Mouse (Mus musculus): ENCODE results near the gene Arhgap21.

Arhgap21 gene

GRCm38 (mm10) chr2:20966176-20967100, 2.2 kb downstream of the Arhgap21 start:
- DNase-seq, result peak in 1 of 2 experiments; percentile 14

DNA sequence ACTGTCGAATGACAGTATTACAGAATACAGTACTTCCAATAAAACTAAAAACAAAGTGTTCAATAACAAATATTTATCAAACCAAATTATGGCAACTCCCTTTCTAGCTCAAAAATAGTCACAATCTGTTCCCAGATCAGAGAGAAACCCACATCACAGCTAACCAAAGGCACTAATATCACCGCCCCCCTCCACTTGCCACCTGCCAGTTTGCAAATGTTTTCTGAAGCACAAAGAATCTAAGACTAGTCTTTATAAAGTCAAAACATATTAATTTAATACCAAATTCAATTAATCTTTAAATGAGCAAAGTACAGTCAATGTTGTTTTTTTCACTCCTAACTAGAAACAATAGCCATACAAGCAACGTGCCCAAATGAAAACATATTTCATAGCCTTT, 3.3 kb downstream of the Arhgap21 start:
- DNase-seq, result no peak

- no peak for DNase-seq
These were observed 4.2 kb downstream of the Arhgap21 start for GRCm38 (mm10) chr2:20964461-20964860.

DNA sequence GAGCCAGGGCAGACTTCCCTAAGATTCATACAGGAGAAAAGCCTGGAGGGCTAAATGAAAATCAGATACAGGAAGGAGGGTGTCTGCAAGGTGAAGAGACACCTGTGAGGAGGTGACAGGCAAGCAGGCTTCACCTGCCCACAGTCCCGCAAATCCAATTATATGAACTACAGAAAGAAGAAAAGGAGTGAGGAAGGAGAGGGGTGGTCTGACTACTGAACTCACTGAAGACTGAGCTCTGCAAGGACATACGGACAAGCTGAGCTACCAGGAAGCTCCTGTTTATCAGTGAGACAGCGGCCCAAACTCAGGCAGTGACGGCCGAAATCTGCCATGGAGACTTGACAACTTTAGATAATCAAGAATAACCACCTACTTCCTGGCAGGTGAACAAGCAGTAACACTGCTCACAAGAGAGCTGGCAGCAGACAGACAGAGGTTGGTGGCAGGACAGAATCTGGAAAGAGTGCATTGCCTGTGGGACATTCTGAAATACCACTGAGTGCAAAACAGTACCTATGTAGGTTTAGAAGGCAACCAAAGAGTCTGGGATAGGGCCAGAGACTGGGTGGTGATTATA, 5.4 kb downstream of the Arhgap21 start:
- no peak for DNase-seq

DNA sequence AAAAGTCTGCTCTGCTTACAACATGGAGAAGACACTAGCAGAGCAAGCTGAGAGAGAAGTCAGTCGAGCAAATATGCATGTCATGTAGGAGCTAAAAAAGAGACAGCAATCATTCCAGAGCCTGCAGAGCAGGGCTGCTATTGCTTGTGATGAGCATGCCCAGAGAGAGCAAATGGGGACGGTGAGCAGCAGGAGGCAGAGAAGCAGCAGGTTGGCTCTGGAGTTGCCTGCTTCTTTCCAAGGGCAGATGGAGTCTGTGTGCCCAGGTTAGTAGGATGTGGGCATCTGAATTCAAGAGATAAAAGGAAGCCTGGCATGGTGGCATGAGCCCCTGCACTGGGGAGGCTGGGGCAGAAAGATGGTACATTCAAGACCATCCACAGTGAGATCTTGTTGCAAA, 6.4 kb downstream of the Arhgap21 start:
- no peak for DNase-seq

DNA sequence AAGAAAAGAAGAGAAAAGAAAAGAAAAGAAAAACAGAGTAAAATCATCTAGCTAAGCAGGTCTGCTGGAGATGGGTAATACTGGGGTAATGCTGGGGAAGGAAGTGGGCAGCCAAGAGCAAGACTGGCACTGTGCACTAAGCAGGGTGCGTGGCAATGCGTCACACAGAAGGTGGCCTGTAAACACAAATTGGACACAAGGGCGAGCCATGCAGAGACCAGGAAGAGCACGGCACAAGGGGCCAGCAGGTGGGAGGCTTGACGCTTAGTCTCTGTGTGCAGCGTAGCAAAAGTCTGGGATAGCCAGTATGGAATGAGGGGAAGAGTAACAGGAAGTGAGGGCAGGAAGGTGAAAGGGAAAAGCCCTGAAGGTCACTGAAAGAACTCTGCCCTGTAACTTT, 6.9 kb downstream of the Arhgap21 start:
- DNase-seq, result no peak

GRCm38 (mm10) chr2:20961295-20961694, 7.4 kb downstream of the Arhgap21 start:
- DNase-seq, result no peak

- no peak for DNase-seq
These were observed 8.0 kb downstream of the Arhgap21 start for GRCm38 (mm10) chr2:20960668-20961035.

GRCm38 (mm10) chr2:20959906-20960667, 8.6 kb downstream of the Arhgap21 start:
- no peak for DNase-seq

- no peak for DNase-seq
These were observed 9.6 kb downstream of the Arhgap21 start for GRCm38 (mm10) chr2:20959045-20959444.

GRCm38 (mm10) chr2:20957995-20958394, 10.7 kb downstream of the Arhgap21 start:
- DNase-seq, result no peak

DNA sequence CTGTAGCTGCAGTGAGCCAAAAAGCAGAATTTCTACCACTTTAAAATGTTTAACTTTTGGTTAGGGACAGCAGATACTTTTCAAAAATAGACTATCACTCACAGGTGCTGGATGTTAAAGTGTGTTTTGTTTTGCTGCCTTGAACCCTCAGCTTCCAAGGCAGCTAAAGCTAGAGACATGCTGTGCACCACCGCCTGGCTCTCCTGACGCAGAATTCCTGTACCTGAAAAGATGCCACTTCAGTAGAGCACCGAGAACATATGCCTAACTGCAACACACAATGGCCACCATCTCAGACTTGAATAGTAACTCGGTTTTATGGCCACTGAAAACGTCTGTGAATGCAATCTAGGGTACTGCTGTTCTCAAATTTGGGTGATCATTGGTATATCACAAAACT, 12.0 kb downstream of the Arhgap21 start:
- DNase-seq, result no peak

- DNase-seq, result no peak
These were observed 12.7 kb downstream of the Arhgap21 start for GRCm38 (mm10) chr2:20955996-20956395.

DNA sequence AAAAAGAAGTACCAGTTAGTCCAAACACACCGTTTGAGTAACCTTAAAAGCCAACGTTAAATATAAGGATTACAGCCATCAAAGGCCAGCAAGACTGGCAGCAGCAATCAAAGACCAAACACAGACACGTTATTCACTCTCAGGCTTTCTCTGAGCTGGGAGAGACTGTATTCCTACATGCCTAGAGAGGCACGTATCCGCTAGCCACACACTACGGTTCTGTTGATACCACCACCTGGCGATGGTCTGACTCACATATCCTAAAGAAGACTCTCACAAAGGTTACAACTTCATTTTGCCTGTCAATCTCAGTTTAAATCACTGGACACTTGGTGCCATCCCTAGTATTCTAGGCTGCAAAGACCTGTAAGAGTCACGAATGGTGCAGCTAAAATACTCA, 13.3 kb downstream of the Arhgap21 start:
- DNase-seq, result no peak

DNA sequence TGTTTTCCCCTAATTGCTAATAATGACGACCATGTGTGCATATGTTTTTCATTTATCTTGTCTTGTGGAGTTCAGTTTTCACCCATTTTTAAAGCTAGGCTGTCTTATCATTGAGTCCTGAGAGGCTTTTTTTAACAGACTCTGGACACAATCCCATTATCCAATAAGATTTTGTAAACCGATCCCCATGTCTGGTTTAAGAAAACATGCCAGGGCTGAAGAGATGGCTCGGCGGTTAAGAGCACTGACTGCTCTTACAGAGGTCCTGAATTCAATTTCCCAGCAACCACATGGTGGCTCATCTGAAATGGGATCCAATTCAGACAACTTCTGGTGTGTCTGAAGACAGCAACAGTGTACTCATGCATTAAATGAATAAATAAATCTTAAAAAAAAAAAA, 16.0 kb downstream of the Arhgap21 start:
- DNase-seq, result no peak

GRCm38 (mm10) chr2:20949168-20949567, 19.5 kb downstream of the Arhgap21 start:
- no peak for DNase-seq

- DNase-seq, result no peak
These were observed 21.6 kb downstream of the Arhgap21 start for GRCm38 (mm10) chr2:20947036-20947435.

DNA sequence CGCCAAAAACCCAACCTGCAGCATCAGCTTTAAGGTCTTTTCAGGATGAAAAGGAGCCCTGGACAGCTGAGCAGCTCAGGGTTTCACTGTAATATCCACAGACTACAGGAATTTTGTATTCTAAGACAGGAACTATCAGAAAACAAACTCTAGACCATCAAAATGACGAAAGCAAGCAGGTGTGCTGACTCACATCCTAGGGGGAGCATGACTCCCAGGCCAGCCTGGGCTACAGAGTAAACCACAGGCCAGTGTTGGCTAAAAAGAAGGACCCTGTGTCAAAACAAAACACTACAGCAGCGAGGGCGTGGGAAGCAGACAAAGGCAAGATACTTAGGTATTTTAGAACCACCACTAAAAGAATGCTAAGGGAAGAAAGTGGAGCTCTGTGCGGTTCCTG, 23.1 kb downstream of the Arhgap21 start:
- DNase-seq, result no peak

DNA sequence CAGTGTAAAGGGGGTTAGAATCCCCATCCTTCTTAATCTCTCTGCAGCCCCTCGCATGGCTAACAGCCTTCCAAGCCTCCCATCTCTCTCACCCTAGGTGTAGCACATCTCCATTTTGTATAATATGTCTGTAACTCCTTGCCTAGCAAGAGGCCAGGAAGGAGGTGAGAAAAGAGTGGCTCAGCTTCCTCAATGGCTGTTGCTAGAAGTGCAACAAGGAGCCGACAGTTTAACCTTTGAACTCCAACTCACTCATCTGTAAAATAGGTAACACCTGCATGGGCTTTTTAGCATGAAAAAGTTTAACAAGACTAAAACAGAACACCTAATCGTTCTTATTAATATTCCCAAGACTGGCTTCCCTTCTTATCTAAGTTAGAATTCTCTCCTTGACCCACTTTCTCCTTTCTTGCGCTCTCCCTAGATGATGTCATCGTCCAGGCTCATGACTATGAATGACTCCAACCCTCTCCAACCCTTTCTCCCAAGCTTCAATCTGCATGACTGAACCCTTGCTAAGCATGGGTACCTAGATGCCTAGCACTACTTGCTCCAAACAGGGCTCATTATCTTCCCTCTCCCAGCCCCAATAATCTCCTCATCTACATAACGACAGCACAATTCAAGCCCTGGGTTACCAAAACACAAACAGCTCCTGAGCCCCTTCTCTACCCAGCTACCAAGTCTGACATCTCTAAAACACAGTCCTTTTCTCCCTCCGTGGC, 24.8 kb downstream of the Arhgap21 start:
- DNase-seq, result peak in 1 of 2 experiments; percentile 11

- DNase-seq, result no peak
These were observed 25.5 kb downstream of the Arhgap21 start for GRCm38 (mm10) chr2:20943222-20943621.

- DNase-seq, result no peak
These were observed 26.1 kb downstream of the Arhgap21 start for GRCm38 (mm10) chr2:20942434-20943198.

DNA sequence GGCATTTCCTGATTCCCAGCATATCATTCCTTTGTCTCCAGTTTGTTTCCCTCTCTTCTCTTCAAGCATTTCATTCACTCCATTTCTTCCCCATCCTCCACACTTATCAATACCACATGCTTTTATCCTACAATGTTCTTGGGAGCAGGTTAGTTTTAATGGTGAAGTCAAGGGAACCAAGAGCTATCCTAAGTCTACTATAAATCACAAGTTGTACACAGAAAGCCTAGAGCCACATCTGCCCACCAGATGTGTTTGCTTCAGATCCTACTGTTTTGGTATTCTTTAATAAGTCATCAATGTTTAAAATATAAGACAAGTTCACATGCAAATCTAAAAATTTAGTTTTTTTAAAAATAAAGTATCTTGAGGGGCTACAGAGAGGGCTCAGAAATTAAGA, 27.6 kb downstream of the Arhgap21 start:
- no peak for DNase-seq
